In genomic region chrX:93305780-93306179, GRCm38 (mm10) we compare ENCODE assay signal across 30 mouse cellular contexts. TPM values are rescaled to one million over a fixed set of nuclear protein-coding genes. Genes with fewer than 3 reads are reported as not detected.
"Had no signal": no experiment of that assay in that cellular context is flagged by ENCODE, and none has a peak within 500 bp of the region (broad histone marks: within the 10 kb centered on the region; RNA-seq: fewer than 3 reads in every experiment).

No protein-coding gene starts in this region.

- H3K27ac ChIP-seq: embryonic facial prominence, embryonic 10.5 days; embryonic facial prominence, embryonic 12.5 days; embryonic facial prominence, embryonic 13.5 days; embryonic facial prominence, embryonic 15.5 days; forebrain, embryonic 10.5 days; forebrain, embryonic 12.5 days; forebrain, embryonic 13.5 days; forebrain, embryonic 15.5 days; gastrocnemius, adult 2 months had no signal

- DNase-seq: cerebellum, adult 2 months; cerebellum, adult 8-10 months; cerebellum, adult 9-10 months; cerebellum, adult 9-11 months; cerebellum, postnatal 10 days; cerebellum, postnatal 14 days; cerebellum, postnatal 25 days; cerebellum, postnatal 36 days; embryo, embryonic 11 days; forebrain, postnatal 0 days; gastrocnemius, adult 2 months; gastrocnemius, postnatal 10 days; gastrocnemius, postnatal 14 days; gastrocnemius, postnatal 25 days; gastrocnemius, postnatal 36 days; heart, adult 11 months; heart, adult 18-20 months had no signal

- H3K4me3 ChIP-seq: embryonic facial prominence, embryonic 10.5 days; embryonic facial prominence, embryonic 12.5 days; embryonic facial prominence, embryonic 13.5 days; embryonic facial prominence, embryonic 15.5 days; erythroblast, embryonic 14.5 days; forebrain, embryonic 10.5 days; forebrain, embryonic 12.5 days; forebrain, embryonic 13.5 days; forebrain, embryonic 15.5 days; gastrocnemius, adult 2 months had no signal

- H3K9ac ChIP-seq: embryonic facial prominence, embryonic 12.5 days; embryonic facial prominence, embryonic 13.5 days; embryonic facial prominence, embryonic 15.5 days; forebrain, embryonic 12.5 days; forebrain, embryonic 13.5 days; forebrain, embryonic 15.5 days; forebrain, postnatal 0 days had no signal

- H3K27me3 ChIP-seq: forebrain, embryonic 15.5 days had no signal

- H3K4me2 ChIP-seq: embryonic facial prominence, embryonic 12.5 days; embryonic facial prominence, embryonic 13.5 days; embryonic facial prominence, embryonic 15.5 days; forebrain, embryonic 12.5 days; forebrain, embryonic 13.5 days; forebrain, embryonic 15.5 days had no signal

- H3K4me1 ChIP-seq: embryonic facial prominence, embryonic 10.5 days; embryonic facial prominence, embryonic 12.5 days; embryonic facial prominence, embryonic 13.5 days; embryonic facial prominence, embryonic 15.5 days; forebrain, embryonic 12.5 days had no signal

- ATAC-seq: forebrain, embryonic 13.5 days; forebrain, embryonic 14.5 days; forebrain, embryonic 15.5 days; forebrain, embryonic 16.5 days; forebrain, postnatal 0 days had no signal

- H3K9me3 ChIP-seq: embryonic facial prominence, embryonic 10.5 days; embryonic facial prominence, embryonic 12.5 days; embryonic facial prominence, embryonic 13.5 days; embryonic facial prominence, embryonic 15.5 days; forebrain, embryonic 10.5 days; forebrain, embryonic 12.5 days; forebrain, embryonic 13.5 days; forebrain, embryonic 15.5 days had no signal

- H3K36me3 ChIP-seq: embryonic facial prominence, embryonic 10.5 days; embryonic facial prominence, embryonic 12.5 days; embryonic facial prominence, embryonic 13.5 days; embryonic facial prominence, embryonic 15.5 days; forebrain, embryonic 10.5 days; forebrain, embryonic 12.5 days; forebrain, embryonic 15.5 days had no signal

RNA-seq across cellular contexts. Expression of gene Arx, which starts 19.5 kb away (rescaled TPM):
- total RNA-seq: common myeloid progenitor, adult 5-6 weeks; granulocyte monocyte progenitor cell, adult 5-6 weeks; heart, adult 18-20 months had no signal
- polyA plus RNA-seq: cerebellum, adult 2 months; erythroblast, embryonic 14.5 days had no signal
